26 mouse cellular contexts compared by ENCODE assay signal in the genomic region with DNA sequence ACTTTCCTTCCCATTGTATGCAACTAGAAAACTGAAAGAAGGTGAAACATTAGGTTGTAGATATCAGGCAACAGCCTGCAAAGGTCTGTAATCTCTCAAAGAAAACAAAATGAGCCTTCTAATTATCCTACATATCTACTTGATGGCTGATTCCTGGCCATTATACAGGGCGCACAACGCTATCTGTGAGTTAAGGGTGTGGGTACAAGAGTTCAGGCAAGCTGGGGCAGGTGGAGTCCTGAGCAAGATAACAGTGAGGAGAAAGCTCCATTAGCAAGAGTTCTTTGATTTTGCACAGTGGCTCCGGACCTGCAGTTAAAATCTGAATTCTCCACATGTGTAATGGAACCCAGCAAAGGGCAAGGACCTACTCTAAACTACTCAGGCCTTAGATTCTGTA.
"Had no signal": no experiment of that assay in that cellular context is flagged by ENCODE, and none has a peak within 500 bp of the region (broad histone marks: within the 10 kb centered on the region; RNA-seq: fewer than 3 reads in every experiment).

No protein-coding gene starts in this region.

- H3K27ac ChIP-seq: embryonic facial prominence, embryonic 10.5 days; embryonic facial prominence, embryonic 12.5 days; embryonic facial prominence, embryonic 13.5 days; embryonic facial prominence, embryonic 15.5 days; forebrain, embryonic 10.5 days; forebrain, embryonic 13.5 days; forebrain, embryonic 15.5 days; gastrocnemius, adult 2 months; heart, adult 2 months had no signal

- H3K4me1 ChIP-seq: embryonic facial prominence, embryonic 10.5 days; embryonic facial prominence, embryonic 12.5 days; embryonic facial prominence, embryonic 13.5 days; embryonic facial prominence, embryonic 15.5 days; forebrain, embryonic 10.5 days had no signal

- H3K4me3 ChIP-seq: embryonic facial prominence, embryonic 10.5 days; embryonic facial prominence, embryonic 12.5 days; embryonic facial prominence, embryonic 13.5 days; embryonic facial prominence, embryonic 15.5 days; erythroblast, embryonic 14.5 days; forebrain, embryonic 10.5 days; forebrain, embryonic 13.5 days; forebrain, embryonic 15.5 days; gastrocnemius, adult 2 months; heart, adult 2 months had no signal

- H3K9ac ChIP-seq: embryonic facial prominence, embryonic 12.5 days; embryonic facial prominence, embryonic 13.5 days; embryonic facial prominence, embryonic 15.5 days; forebrain, embryonic 13.5 days; forebrain, embryonic 15.5 days; forebrain, postnatal 0 days had no signal

- DNase-seq: cerebellum, adult 2 months; cerebellum, adult 8-10 months; cerebellum, adult 9-10 months; cerebellum, adult 9-11 months; cerebellum, postnatal 10 days; cerebellum, postnatal 14 days; cerebellum, postnatal 25 days; cerebellum, postnatal 36 days; embryo, embryonic 11 days; forebrain, postnatal 0 days; gastrocnemius, adult 2 months; gastrocnemius, postnatal 10 days; gastrocnemius, postnatal 14 days; gastrocnemius, postnatal 36 days; heart, adult 18-20 months; heart, adult 2 months had no signal

- ATAC-seq: forebrain, embryonic 13.5 days; forebrain, embryonic 14.5 days; forebrain, embryonic 15.5 days; forebrain, embryonic 16.5 days; forebrain, postnatal 0 days had no signal

- H3K36me3 ChIP-seq: embryonic facial prominence, embryonic 10.5 days; embryonic facial prominence, embryonic 12.5 days; embryonic facial prominence, embryonic 13.5 days; embryonic facial prominence, embryonic 15.5 days; forebrain, embryonic 10.5 days; forebrain, embryonic 15.5 days had no signal

- H3K27me3 ChIP-seq: embryonic facial prominence, embryonic 12.5 days; embryonic facial prominence, embryonic 13.5 days; embryonic facial prominence, embryonic 15.5 days; forebrain, embryonic 13.5 days; forebrain, embryonic 15.5 days had no signal

- H3K4me2 ChIP-seq: embryonic facial prominence, embryonic 12.5 days; embryonic facial prominence, embryonic 13.5 days; embryonic facial prominence, embryonic 15.5 days; forebrain, embryonic 13.5 days; forebrain, embryonic 15.5 days had no signal

- H3K9me3 ChIP-seq: embryonic facial prominence, embryonic 10.5 days; embryonic facial prominence, embryonic 12.5 days; embryonic facial prominence, embryonic 13.5 days; embryonic facial prominence, embryonic 15.5 days; forebrain, embryonic 10.5 days; forebrain, embryonic 13.5 days; forebrain, embryonic 15.5 days had no signal
